Mouse (Mus musculus): ENCODE data around the gene Cd101.

The Cd101 gene

DNA sequence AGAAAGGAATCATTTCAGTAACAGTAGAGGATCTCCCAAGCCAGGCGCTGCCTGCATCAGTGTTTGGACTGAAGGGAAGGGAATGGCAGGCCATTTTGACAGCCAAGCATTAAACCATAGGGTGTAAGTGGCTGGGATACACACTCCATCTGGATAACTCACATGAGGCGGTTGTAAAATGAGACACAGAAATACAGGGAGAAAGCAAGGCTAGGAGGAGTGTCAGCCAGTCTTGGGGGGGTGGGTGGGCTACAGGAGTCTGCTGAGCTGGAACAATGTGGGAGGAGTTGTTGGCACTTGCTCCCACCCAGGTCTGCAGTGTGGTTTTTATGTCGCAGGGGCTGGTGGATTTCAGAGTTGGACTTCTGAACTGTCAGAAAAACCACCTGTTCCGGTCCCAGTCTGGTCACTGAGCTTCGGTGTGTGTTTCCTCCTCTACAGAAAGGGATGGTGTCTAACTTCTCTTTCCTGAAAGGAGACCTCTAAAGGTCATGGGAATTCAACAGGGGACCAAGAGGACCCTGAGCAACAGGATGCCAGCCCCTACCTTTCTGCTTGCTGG, 8.7 kb upstream of the Cd101 start:
- no peak for DNase-seq

DNA sequence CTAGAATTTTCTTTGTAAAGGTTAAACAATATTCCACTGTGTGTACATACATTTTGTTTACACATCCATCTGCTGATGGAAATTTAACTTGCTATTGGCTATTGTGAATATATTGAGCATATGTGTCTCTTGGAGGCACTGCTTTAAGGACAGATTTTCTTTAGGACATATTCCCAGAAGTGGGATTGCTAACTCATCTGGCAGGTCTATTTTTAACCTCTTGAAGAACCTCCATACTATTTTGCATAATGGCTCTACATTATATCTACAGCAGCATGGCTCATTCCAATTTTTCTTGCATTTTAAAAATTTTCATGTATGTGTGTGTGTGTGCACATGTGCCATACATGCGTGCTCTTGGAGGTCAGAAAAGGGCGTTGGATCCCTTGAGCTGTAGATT, 6.6 kb upstream of the Cd101 start:
- DNase-seq = no peak

DNA sequence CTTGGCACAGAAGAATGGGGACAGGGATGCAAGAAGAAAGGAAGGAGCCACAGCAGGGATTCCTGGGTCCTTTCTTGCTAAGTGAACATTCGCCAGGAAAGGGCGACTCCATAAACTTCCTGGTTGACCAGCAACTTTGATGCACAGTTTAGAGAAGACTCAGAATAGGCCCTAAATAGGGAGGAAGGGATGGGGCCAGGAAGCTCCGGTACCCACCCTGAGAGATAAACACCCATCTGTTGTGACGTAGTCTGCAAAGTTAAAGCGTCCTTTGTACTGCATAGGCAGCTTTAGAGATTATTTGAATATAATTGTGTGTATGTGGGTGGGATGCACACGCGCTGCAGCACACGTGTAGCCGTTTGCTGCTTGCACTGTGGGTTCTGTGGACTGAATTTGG, 5.2 kb upstream of the Cd101 start:
- DNase-seq = no peak

DNA sequence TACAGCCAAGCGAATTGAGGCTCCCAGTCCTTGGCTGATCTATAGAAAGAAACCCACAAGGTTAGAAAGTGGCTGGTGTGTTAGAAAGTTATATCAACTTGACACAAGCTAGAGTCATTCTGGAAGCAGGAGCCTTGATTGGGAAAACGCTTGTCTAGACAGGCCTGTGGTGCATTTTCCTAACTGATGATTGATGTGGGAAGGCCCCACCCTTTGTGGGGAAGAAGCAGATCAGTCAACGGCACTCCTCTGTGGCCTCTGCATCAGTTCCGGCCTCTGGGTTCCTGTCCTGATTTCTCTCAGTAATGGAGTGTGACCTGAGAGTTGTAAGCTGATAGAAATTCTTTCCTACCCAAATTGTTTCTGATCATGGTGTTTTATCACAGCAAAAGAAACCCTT, 4.3 kb upstream of the Cd101 start:
- DNase-seq = no peak

DNA sequence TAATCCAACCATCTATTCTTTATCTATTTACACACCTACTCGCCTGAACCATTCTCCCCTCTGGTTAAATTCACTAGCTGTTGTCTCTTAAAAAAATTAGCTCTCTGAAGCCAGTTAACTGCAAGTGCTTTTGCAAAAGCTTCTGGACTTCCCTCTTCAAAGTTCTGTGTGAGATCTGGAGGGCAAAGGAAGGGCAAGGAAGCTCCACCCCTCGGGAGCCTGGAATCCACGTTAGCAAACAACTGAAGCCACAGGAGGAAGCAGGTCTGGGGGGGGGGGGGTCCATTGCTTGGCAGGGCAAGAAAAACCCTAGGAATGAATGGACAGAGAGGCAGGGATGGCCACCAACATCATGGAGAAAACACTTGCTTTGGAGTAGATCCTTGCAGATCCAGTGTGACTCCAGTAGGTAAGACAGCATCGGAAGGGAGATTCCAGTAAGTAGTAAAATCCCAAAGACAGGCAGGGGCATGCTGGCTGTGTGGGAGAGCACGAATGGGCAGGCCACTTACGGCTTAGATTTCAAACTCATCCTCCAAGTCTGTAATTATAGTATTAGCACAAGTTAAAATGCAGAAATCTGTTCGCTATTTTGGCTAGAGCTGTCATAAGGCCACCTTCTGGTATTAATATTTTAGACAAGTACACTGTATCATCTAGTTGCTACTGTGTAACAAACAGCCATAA, 2.2 kb upstream of the Cd101 start:
- no peak for DNase-seq

DNA sequence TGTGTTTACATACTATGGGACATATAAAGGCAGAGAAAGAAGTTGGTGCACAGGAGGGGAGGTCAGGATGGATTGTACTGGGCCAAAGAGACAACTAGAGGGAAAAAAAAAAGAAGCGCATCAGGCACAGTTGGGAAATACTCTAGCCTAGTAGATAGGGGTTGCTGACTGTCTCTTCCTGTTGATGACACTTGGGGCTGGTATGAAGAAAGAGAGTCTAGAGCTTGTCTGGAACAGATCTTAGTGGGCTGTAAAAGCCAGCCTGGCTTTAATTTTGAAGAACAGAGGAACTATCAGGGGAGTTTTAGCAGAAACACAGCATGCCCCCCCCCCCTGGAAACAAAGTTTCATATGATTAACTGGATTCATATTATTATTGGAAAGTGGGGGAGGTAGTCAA, 1.3 kb upstream of the Cd101 start:
- DNase-seq = no peak

DNA sequence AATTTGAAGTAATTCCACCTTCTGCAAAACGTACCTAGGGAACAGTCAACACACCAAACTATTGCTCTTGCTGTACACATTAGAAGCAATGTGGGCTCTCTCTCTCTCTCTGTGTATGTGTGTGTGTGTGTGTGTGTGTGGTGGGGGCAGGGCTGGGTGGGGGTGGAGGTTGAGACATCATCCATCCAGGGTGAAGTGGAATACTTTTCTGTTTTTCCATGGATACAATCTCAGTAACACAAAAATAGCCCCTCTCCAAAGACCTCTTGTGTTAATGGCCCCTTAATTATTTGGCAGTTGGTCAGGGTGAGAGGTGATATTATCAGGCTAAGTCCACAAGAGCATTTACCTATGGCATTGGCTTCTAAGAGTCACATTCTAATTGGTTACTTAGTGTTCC, 2.6 kb downstream of the Cd101 start:
- no peak for DNase-seq

DNA sequence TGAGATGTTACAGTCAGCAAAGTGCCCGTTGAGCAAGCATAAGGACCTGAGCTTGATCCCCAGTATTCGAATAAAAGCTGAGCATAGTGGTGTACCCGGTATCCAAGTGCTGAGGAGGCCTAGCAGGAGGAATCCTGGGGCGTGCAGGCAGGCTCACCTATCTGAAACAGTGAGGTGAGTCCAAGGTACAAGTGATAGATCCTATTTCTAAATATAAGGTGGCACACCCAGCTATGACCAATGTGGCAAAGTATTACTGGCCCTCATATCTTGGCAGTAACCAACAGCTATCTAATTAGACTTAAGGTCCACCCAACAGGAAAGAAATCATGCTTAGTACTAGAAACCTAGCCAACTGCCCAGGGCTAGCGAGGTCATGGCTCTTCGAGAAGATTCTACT, 6.4 kb downstream of the Cd101 start:
- no peak for DNase-seq

DNA sequence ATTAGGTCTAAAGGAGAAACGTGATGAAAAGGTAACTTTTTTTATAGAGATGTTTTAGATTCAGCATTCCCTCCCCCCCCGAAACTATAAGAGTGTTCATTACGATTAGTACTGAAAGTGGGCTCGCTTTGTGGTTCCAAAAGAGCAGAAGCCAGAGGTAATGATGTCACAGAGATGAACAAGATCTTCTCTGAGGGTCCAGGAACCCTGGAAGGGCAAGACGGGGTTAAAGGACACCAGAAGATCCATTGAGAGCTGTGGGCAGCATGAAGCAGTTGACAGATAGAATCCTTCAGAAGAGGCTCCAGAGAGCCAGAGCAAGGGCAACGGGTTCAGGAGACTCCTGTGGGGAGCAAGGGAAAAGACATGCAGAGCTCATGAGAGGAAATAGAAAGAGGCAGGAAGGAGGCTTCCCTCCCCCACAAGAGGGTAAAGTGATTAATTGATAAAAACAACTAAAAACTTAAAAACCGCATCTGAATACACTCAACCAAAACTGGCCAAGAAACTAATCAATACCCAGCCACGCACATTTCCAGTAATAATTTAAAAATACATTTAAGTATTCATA, 7.8 kb downstream of the Cd101 start:
- DNase-seq = no peak

DNA sequence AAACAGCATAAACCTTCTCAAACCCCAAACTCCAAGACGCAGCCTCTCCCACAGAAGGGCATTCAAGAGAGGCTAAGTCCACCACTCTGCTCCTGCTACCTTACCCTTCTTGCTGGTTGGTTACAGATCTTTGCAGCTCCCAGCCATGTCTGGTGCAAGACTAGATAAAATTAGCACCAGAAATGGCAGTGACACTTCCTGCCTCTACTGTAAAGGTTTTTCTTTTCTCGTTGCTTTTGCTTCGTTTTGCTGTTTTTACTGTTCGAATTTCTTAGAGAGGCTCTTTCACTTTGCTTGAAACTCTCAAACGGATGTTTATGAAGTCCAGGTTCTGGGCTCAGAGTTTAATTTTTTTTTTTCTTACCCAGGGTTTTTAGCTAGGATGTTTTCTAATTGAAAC, 8.3 kb downstream of the Cd101 start:
- no peak for DNase-seq

DNA sequence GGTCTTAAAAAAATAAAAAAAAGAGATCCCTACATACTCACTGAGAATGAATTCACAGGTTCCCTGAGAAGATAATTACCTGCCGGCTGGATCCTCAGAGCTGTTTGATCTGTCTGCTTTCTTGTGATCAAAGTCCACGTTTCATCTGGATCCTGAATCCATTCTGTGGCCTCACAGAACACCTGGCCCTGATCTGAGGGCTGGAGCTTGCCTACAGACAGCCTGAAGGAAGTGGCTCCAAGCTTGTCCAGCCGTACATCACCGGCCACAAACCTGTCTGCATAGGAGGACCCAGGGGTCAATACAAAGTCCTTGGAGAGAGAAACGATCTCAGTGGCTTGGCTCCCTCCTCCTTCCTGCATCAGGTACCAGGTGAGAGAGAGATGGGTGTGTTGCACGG, 10.9 kb downstream of the Cd101 start:
- DNase-seq = no peak

DNA sequence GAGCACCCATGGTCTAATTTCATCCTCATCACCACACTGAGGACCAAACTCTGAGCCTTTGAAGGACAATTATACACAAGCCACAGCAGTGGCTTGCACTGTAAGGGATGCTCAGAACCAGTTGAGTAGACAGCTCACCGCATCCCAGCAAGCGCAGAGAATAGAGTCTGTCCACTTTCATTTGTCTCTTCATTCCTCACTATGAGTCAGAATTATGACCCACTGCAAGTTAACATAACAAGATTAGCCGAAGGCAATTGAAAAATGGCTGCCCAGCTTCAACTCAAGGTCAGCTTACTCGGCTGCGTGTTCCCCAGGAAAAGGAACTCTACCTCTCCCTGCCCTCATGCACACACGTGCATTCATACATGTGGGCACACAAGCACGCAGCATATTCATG, 13.3 kb downstream of the Cd101 start:
- DNase-seq = no peak

DNA sequence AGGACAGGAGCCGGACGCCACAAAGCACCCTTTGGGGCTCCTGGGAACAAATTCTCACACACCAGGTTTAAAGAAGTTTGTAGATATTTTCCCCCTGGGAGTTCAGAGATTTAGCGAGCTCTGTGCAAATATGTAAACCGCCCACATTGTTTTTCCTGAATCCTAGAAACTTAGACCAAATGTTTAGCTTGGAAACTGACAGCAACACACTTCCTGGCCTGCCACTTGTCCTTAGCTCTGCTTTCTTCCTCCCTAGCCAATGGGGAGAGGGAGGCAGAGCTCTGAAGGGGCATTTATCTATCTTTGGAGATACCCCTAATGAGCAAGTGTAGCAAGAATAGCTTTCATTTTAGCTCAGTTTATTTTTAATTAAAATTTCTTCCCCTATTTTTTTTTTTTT, 14.1 kb downstream of the Cd101 start:
- DNase-seq = no peak

DNA sequence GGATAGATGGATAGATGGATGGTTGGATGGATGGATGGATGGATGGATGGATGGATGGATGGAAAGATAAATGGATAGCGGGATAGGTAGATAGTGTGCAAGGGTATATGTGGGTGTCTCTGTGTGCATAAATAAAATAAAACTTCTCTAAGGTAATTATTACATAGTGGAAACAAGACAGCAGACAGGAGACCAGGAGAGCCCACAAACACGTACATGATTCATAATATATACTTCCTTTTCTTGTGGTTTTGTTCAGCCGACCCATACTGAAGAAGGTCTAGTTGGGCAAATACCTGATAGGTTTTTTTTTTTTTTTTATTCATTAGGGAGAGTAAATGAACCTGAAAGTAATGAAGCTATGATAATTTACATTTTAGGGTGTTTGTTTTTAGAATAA, 15.8 kb downstream of the Cd101 start:
- DNase-seq = no peak

DNA sequence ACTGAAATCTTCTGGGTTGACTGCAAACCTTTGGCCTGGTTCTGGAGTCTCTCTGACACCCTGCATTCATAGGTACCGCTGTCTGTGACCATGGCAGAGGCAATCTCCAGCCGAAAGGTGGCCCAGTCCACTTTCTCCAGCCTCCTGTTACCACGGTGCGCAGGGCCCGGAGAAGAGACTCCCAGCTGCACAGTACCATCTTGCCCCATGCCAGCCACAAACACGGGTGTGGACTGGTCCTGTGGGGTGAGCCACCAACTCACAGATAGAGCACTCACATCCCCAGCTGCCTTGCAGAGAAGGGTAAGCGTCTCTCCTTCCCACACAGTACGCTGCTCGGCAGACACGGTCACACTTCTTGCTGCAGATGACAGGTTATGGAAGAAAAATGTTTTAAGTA, 16.4 kb downstream of the Cd101 start:
- no peak for DNase-seq

DNA sequence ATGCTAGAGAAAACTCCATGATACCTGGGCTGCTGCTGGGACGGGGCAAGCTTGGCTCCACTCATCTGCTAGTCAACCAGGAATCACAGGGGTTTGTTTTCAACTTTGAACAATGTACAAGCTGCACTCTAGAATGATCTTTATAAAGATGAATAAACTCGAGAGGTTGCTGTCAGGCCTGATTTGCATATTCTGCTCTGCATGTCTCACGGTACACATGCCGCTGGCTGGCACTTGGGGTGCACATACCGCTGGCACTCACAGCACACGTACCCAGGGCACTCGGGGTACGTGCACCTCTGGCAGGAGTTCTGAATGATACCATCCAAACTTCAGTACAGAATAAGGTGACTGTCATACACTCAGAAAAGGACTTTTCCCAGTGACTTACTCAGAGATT, 16.8 kb downstream of the Cd101 start:
- DNase-seq = no peak

DNA sequence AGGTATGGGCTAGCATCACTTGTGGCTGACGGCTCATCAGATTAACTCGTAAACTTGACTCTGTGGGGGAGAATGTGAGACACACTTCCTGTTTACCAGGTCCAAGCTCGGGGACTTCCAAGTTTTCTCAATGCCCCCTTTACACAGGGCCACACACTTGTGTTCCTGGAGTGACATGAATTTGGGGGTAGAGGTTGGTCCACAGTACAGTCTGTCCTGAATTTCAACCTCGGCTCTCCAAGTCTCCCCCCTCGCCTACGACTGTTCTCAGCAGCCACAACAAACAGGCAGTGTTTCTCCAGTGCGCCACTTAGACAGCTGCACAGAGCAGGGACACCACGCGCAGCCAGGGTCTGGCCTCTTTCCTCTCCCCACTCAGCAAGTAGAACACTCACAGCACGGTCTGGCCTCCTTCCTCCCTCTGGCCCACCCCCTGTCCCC, 17.2 kb downstream of the Cd101 start:
- DNase-seq = peak; percentile 24

DNA sequence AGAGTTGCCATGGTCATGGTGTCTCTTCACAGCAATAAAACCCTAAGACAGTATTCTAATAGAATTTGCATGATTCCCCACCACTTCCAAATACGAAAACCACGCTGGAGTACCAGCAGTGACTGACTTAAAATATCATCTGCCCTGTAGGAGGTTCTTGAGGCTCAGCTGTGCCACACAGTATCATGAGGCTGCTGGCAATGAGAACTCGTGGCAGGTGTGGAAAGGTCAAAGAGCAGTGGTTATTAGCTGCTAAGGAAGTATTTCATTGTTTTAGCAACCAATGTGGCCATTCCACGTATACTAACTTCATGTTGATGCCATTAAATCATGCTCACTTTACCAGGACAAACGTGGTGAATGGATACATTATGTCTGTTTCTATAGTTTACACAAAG, 18.2 kb downstream of the Cd101 start:
- no peak for DNase-seq

DNA sequence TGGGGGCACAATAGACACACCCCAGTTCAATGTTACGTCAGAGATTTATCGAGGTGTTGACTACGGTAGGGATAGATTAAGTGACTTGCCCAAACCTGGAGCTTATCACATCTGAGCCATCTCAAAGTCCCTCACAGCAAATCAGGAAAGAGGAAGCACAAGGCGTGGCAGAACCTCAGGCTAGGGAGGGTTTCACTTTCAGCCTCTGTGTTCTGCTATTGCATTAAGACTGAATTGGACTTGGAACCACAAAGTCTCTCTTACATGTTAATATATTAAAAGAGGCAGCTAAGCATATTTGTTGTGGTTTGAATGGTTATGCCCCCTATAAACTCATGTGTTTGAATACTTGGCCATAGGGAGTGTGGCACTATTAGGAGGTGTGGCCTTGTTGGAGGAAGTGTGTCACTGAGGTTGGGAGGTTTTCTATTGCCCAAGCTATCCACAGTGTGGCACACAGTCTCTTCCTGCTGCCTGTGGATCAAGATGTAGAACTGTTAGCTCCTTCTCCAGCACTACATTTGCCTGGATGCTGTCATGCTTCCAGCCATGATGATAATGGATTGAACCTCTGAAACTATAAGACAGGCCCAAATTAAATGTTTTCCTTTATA, 18.7 kb downstream of the Cd101 start:
- DNase-seq = no peak

DNA sequence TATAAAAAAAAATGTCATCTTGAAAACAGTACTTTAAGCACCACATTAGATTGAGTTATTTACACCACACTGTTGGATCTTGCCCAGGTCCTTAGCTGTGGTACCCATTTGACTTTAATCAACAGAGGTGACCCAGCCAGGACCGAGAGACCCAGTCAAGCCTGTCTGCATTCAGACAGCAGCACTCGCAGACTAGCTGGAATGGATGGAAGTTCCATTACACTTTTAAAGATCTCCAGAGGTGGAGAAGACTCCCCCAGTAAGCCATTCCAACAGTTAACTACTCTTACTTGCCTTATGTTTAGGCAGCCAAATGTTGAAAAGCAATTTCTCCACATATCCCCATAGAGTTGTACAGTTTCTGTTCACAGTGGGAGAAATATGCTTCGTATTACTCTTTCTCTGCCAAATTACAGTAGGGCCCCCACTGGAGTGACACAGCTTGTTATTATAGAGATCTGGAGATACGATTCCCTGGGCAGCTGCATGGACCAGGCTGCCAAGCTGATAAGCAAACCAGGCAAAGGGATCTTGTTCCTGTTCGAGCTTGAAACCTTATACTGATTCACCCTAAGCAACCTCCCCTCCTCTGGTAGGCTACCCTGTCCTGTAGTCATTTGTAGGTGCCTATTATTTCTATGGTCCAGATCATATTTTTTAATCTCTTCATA, 22.1 kb downstream of the Cd101 start:
- no peak for DNase-seq

DNA sequence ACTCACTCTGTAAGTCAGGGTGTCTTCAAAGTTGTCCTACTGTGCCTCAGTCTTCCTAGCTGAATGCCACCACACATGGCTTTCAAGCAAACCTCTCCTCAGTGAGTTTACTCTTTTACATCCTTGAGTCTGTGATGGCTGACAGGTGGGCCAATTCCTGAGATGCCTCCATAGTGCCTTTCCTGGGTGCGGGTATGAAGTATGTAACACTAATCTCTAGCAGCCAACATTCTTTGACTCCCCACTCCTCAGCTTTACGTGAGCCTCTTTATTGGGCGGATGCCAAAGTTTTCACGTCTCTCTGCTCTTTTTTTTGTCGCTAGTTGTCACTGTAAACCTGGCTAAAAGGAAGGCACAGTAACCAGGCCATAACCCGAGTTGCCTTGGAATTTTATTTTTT, 24.0 kb downstream of the Cd101 start:
- DNase-seq = no peak

DNA sequence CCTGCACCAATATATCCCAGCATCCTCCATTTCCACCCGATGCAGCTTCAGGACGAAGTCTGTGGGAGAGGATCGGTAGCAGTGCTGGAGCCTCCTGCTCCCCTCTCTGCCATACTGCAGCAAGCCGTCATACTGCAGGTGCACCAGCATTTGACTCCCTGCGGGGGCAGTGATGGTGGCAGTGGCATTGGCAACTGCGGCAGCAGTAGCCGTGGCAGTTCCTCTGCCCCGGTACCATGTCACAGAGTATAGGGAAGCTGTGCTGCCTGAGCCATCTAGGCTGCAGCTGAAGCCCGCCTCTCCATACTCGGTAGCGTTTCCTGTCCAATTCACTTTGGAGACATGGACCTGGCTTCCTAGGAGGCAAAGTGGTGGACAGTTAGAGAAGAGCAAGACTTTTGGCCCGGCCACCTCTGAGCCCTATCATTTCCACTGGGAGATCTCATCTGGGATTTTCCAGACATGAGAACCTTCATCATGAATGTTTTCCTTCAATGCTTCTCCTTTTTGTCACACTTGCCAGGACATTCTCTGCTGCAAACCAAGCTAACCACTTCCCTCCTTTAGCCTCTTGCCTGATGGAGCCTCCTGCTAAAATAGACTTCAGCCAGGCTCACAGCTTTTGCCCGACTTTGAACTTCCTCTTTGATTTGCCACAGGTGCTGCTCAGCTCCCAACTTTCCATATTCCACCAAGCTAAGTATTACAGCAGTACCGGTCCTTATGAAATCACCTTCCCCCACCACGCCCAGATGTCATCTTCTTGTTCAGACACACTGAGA, 25.6 kb downstream of the Cd101 start:
- DNase-seq = no peak

DNA sequence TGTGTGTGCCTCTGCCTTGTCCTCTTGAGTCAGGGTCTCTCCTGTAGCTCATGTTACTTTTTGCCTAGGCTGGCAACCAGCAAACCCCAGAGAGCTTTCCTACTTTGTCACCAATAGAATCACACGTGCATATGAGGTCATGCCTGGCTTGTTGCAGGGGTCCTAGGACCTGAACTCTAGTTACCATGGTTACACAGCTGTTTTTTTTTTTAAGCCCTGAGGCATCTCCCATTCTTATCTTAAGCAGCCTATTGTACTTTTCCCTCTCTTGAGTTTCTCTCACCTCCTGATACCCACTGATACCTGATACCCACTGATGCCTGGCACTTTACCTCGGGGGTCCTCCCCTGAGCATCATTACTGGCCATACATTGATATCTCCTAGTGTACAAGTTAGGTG, 29.6 kb downstream of the Cd101 start:
- no peak for DNase-seq
